Mouse (Mus musculus) olfactory bulb, adult 2 months (tissue): ENCODE measurements around the gene Gm4969. TPM values are rescaled to one million over a fixed set of nuclear protein-coding genes. Genes with fewer than 3 reads are reported as not detected.
A peak's percentile ranks its signal among the peaks of the same experiment; 100 is the strongest.

ENCODE experiments used
- H3K27ac ChIP-seq: fragments of 200-500 bp; 2 replicates; pipeline ENCODE4 v1.5.1; 2012; ENCODE audit warnings: low read depth, low read length; ENCODE audit not compliant: insufficient read depth
- H3K4me1 ChIP-seq: fragments of 200-500 bp; 2 replicates; pipeline ENCODE4 v1.6.1; 2012; ENCODE audit warnings: low read length; ENCODE audit not compliant: control insufficient read depth, insufficient read depth
- H3K4me3 ChIP-seq: fragments of 200-500 bp; 2 replicates; pipeline ENCODE4 v1.5.1; 2012; ENCODE audit warnings: mild to moderate bottlenecking, low read depth, low read length, moderate library complexity; ENCODE audit not compliant: insufficient read depth
- CTCF ChIP-seq: fragments of 200-500 bp; IDR thresholded peaks from 2 replicates; pipeline ENCODE4 v1.5.1; 2012; ENCODE audit warnings: low read depth, mild to moderate bottlenecking, low read length, moderate library complexity; ENCODE audit not compliant: insufficient read depth
- POLR2A ChIP-seq: fragments of 200-500 bp; IDR thresholded peaks from 2 replicates; pipeline ENCODE4 v1.6.1; 2012; ENCODE audit warnings: mild to moderate bottlenecking, low read depth, low read length, moderate library complexity; ENCODE audit not compliant: insufficient read depth
- WGBS: fragments of 180-500 bp; shearing (Covaris S2); methylation state at CpG from one replicate; pipeline ENCODE4 v1.1.7; 2018; 5-methylcytosine and 5-hydroxymethylcytosine counted together
- polyA plus RNA-seq: library from polyadenylated mRNA; stranded (reverse); fragments of >200 nt; gene quantifications from 2 replicates; pipeline ENCODE4 v1.2.4, GENCODE M21; 2012; ENCODE audit warnings: low replicate concordance; ENCODE audit not compliant: missing spikeins, insufficient read depth, insufficient read length

Gene Gm4969
- polyA plus RNA-seq, 1 experiment = not detected

DNA sequence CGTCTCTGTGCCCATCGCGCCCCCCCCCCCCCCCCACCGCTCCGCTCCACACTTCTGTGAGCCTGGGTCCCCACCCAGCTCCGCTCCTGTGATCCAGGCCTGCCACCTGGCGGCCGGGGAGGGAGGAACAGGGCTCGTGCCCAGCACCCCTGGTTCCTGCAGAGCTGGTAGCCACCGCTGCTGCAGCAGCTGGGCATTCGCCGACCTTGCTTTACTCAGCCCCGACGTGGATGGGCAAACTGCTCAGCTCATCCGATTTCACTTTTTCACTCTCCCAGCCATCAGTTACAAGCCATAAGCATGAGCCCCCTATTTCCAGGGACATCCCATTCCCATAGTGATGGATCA lies 25.0 kb downstream of the Gm4969 start:
- Histone ChIP-seq H3K4me1 (peaks cover 36% of the 10 kb centered on the region), H3K27ac (peak overlapping the region; percentile 21; the same call in 1 of the 2 replicates), H3K4me3 (peak overlapping the region; percentile 54)
- TF ChIP-seq CTCF (peak; percentile 82), POLR2A (no peak)
- 5% methylated on average over 15 of the region's 15 CpGs for WGBS

DNA sequence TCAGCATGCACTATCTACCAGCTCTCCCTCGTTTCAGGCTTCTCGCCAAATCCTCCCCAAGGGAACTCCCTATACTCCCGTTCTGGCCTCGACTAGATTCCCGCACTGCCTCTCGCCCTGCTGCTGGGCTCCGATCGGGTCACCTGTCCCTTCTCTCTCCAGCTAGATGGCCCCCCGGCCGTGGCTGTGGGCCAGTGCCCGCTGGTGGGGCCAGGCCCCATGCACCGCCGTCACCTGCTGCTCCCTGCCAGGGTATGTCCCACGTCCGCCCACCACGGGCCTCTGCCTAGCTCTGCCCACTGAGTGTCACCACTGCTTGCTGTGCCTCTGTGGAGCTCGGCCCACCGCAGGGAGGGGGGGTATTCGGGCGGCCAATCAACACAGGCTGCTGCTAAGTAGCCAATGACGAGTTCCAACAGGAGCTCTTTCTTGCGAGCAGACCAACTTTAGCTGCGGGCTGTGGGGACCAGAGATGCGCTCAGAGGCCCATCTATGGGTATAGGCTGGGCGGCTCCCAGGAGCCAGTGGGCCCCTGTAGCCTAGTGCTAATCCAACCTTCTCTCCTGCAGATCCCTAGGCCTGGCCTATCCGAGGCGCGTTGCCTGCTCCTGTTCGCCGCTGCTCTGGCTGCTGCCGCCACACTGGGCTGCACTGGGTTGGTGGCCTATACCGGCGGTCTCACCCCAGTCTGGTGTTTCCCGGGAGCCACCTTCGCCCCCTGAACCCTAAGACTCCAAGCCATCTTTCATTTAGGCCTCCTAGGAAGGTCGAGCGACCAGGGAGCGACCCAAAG lies 25.6 kb downstream of the Gm4969 start:
- peaks cover 36% of the 10 kb centered on the region for H3K4me1 ChIP-seq
- H3K4me3 ChIP-seq = no peak overlapping the region
- H3K27ac ChIP-seq = no peak overlapping the region
- 24% methylated on average over 38 of the region's 38 CpGs for WGBS
- TF ChIP-seq POLR2A = no peak
- TF ChIP-seq CTCF = no peak

DNA sequence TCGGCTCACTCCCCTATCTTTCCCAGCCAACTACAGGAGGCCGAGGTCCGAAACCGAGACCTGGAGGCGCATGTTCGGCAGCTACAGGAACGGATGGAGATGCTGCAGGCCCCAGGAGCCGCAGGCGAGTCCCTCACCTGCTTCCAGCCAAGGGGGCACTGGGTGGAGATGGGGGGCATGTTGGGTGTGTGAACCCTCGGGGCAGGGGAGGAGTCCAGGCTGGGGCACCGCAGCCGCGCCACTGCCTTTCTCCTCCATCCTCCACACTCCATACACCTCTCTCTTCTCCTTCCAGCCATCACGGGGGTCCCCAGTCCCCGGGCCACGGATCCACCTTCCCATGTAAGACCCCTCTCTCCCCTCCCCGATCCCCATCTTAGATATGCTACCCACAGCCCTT lies 26.3 kb downstream of the Gm4969 start:
- TF ChIP-seq POLR2A = no peak
- TF ChIP-seq CTCF = no peak
- H3K27ac ChIP-seq = no peak overlapping the region
- H3K4me1 ChIP-seq = peaks cover 36% of the 10 kb centered on the region
- 71% methylated on average over 17 of the region's 17 CpGs for WGBS
- no peak overlapping the region for H3K4me3 ChIP-seq

DNA sequence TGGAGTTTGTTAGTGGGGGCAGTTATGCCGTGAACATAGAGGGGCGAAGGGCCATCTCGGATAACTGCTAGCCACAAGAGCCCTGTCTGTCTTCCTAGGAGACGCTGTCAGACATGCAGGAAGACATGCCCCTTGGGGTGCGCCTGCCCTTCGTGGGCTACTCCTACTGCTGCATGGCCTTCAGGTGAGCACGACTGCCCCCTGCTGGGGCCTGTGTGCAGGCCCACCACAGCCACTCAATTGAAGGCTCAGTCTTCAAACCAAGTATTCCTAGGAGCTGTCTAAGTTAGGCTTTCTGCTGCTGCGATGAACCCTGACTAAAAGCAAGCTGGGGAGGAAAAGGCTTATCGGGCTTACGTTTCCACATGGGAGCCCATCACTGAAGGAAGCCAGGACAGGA lies 29.4 kb downstream of the Gm4969 start:
- WGBS = 45% methylated on average over 10 of the region's 10 CpGs
- TF ChIP-seq POLR2A (no peak), CTCF (peak; percentile 71)
- no peak overlapping the region for H3K27ac ChIP-seq
- H3K4me1 ChIP-seq = peaks cover 30% of the 10 kb centered on the region
- no peak overlapping the region for H3K4me3 ChIP-seq

DNA sequence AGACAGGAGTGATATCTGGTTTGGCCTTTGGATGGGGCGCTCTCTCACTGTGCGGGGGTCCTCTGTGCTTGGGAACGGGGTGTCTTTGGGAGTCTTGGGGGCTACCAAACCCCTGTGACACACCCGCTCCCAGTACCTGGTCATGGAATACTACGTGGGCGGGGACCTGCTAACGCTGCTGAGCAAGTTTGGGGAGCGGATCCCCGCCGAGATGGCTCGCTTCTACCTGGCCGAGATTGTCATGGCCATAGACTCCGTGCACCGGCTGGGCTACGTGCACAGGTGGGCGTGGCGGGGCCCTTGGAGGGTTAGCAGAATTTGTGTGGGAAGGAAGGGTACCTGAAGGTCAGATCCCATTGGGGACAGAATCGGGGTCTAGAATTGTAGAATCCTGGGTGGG lies 31.4 kb downstream of the Gm4969 start:
- no peak for TF ChIP-seq POLR2A
- TF ChIP-seq CTCF = no peak

DNA sequence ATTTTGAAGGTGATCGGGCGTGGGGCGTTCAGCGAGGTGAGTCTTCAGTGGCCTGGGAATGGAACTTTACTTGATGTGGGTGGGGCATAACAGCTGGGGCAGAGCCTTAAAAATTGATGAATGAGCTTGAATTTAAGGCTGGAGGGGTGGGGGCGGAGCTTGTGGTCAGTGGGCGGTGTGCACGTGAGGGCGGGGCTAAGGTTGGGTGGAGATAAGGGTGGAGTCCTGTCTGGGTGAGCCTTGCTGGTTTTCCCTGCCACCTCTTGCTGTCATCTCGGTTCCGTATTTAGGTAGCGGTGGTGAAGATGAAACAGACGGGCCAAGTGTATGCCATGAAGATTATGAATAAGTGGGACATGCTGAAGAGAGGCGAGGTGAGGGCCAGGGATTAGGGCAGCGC lies 32.1 kb downstream of the Gm4969 start:
- Histone ChIP-seq H3K4me1 (peaks cover 25% of the 10 kb centered on the region), H3K4me3 (no peak overlapping the region), H3K27ac (no peak overlapping the region)
- WGBS = 46% methylated on average over 14 of the region's 14 CpGs
- TF ChIP-seq CTCF = no peak
- no peak for TF ChIP-seq POLR2A

More for the DNA sequence above, 31.4 kb downstream of the Gm4969 start:
- no peak overlapping the region for H3K27ac ChIP-seq
- H3K4me1 ChIP-seq = peaks cover 25% of the 10 kb centered on the region
- H3K4me3 ChIP-seq = no peak overlapping the region
- WGBS = 79% methylated on average over 18 of the region's 18 CpGs

DNA sequence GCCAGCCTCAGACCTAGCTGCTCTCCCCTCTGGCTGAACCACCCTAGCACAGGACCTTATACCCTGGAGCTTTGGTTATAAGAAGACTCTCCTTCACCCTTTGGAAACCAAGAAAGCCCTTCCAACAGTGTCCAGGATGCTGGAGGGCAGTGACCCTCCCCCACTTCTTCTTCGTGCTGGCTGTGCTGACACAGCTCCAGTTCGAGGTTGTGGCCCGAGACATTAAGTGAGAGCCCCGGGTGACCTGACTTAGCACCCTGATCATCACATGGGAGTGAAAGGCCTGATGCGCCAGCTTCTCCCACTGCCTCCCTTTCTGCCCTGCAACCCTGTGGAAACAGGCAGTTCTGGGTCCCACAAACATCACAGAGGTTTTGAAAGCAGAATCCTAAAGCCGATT lies 32.7 kb downstream of the Gm4969 start:
- no peak overlapping the region for H3K27ac ChIP-seq
- no peak overlapping the region for H3K4me3 ChIP-seq
- peaks cover 25% of the 10 kb centered on the region for H3K4me1 ChIP-seq
- TF ChIP-seq POLR2A (no peak), CTCF (no peak)
- WGBS = 20% methylated on average over 6 of the region's 6 CpGs

DNA sequence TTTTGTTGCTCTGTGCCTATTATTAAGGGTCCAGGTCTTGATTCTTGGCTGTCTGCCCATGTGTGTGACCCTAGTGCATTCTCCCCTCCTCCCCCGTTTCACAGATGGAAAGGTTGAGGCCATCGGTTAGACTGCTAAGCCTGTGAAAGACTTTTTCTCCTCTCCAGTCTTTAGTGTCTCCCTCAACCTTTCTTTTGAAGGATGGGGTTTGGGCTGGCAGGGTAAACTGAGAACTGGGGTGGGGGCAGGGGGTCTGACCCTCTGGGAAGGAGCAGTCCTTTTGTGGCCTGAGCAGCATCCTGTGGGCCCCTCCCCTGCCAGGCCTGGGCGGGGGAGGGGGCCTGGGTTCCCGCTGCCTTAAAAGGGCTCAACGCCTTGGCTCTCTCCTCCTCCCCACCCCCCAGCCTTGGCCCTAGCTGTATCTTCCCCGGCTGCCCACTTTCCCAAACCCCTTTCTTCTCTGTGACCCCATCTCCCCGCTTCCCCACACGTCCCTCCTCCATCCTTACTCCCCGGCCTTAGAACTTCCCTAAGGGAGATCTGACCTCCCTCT lies 33.2 kb downstream of the Gm4969 start:
- Histone ChIP-seq H3K4me1 (peaks cover 25% of the 10 kb centered on the region), H3K4me3 (no peak overlapping the region), H3K27ac (no peak overlapping the region)
- 36% methylated on average over 9 of the region's 9 CpGs for WGBS
- no peak for TF ChIP-seq POLR2A

DNA sequence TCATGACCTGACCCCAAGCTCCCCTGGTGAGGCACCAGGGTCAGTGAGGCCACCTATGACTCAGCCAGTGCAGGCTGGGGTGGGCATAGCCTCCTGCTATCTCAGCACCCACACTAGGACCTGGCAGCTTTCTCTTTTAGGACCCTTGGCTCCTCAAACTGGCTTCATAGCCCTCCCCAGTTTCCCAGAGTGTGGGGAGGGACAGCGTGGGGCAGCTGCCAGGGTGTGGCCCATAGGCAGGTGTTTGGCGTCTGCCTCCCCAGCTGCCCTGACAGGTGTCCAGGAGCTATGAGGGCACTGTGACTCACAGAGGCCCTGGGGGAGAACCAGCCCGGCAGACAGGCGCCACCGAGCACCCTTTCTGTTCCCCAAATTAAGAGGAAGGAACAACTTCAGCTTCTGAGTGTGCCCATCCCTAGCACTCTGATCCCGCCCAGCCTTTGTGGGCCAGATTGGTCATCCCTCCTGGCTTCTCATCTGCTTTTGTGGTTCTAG lies 33.8 kb downstream of the Gm4969 start:
- 0 out of 2 replicates have a peak overlapping the region, but pooled peaks have one; percentile 19 for H3K4me3 ChIP-seq
- H3K27ac ChIP-seq = no peak overlapping the region
- WGBS = 63% methylated on average over 6 of the region's 6 CpGs
- H3K4me1 ChIP-seq = peaks cover 29% of the 10 kb centered on the region
- TF ChIP-seq CTCF = no peak
- no peak for TF ChIP-seq POLR2A

DNA sequence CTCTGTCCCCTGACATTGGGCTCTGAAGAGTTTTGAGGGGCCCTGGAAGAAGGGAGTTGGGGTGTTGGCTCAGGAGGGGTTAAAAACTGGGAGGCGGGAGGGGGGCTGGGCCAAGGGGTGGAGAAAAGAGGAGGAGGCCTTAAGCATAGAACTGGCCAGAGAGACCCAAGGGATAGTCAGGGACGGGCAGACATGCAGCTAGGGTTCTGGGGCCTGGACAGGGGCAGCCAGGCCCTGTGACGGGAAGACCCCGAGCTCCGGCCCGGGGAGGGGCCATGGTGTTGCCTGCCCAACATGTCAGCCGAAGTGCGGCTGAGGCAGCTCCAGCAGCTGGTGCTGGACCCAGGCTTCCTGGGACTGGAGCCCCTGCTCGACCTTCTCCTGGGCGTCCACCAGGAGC lies 34.5 kb downstream of the Gm4969 start, which contains the start of gene Dmpk:
Gene Dmpk (plus strand): TSS at position 149 of the 400 bp plus-strand sequence.
- WGBS = 57% methylated on average over 10 of the region's 10 CpGs
- peak within 1 kb of the TSS; percentile 19; the same call in 1 of the 2 replicates for H3K4me3 ChIP-seq
- no peak within 1 kb of the TSS; the same call in 1 of the 2 replicates for H3K27ac ChIP-seq
- TF ChIP-seq CTCF (no peak), POLR2A (no peak)
- H3K4me1 ChIP-seq = peaks cover 29% of the 10 kb centered on the region
